Mouse (Mus musculus): ENCODE measurements at regions not wholly inside any gene's neighbourhood (a gene's known extent, or its start where the extent isn't known, plus 50 kb on each side); places are given as distances from the start of the nearest gene placed in this dataset.

DNA sequence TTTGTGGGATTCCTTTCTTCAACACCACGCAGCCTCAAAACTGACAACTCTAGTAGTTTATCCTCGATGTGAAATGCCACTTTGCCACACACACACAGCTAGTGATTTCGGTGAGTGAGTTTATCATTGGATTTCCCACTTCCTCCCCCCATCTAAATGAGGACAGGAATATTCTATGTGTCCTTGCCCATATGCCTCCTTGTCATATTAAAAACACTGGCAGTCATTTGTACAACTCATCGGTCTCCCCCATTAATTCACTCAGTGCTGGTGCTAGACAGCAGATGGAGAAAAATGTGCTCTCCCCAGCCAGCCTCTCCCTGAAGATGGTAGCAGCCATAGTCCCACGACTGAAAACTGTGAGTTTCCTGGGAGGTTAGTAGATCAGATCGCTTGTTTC lies 496.0 kb upstream of the Sox11 start:
- no peak for DNase-seq
- TF ChIP-seq CTCF (IDR thresholded peaks at IDR 0.05): no peak
- intact Hi-C loops (cut with DNase I): no loop called here
- Histone ChIP-seq H3K4me3 (no peak overlapping the region), H3K27ac (no peak overlapping the region)

DNA sequence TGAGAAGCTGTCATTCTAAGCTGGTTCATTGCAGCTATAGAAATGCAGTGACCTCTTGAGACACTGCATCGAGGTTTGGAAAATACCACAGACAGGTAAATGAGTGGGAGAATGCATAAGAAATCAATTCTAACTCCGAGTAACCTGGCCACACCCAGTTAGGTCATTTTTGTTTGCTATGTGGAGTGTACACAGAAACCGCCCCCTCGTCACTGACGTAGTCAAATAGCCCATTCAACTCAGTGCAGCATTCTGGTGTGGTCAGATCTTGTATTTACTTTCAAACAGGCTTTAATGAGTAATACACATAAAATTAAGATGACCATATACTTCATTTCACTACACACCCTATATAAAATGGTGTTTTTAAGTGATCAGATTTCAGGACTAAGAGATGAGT lies 483.8 kb upstream of the Sox11 start:
- no peak for TF ChIP-seq CTCF (IDR thresholded peaks at IDR 0.05)
- Histone ChIP-seq H3K4me3 (no peak overlapping the region), H3K27ac (no peak overlapping the region)
- intact Hi-C loops (cut with DNase I): no loop called here
- no peak for DNase-seq

DNA sequence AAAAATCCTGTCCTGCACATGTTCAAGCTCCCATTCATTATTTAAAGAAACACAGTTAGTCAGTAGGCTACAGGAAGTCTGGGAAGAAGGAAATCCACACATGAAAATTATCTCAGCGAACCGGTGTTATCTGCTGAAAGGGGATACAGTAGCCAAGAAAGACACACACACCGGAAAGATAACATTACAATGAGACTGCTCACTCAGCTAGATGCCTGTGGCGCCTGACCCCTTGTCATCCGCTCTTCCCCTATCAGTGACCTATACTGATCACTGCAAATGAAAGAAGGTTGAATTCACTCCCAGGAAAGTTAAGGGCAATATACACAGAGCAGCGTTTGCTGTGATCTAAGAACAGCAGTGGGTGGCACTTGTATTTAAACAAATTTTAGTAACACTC lies 481.0 kb upstream of the Sox11 start:
- Histone ChIP-seq H3K27ac (no peak overlapping the region), H3K4me3 (no peak overlapping the region)
- intact Hi-C loops (cut with DNase I): no loop called here
- TF ChIP-seq CTCF (IDR thresholded peaks at IDR 0.05): no peak
- no peak for DNase-seq

DNA sequence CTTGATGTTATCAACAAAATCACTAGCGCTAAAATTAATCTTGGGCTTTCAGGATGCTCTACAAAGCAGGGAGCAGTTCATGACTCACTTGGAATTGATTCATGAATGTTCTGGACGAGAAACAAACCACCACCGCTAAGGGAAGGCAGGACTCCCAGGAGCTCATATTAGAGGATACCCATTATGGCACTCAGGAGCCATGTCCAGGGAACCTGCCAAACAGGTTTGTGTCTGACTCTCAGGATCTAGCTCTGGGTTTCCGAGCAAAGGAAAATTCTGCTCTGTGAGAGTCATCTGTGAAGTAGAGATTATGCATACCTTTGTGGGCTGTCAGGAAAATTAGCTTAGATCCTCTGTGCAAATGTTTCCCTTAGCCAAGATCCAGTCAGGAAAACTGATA lies 454.3 kb upstream of the Sox11 start:
- intact Hi-C loops (cut with DNase I): no loop called here
- no peak for DNase-seq

DNA sequence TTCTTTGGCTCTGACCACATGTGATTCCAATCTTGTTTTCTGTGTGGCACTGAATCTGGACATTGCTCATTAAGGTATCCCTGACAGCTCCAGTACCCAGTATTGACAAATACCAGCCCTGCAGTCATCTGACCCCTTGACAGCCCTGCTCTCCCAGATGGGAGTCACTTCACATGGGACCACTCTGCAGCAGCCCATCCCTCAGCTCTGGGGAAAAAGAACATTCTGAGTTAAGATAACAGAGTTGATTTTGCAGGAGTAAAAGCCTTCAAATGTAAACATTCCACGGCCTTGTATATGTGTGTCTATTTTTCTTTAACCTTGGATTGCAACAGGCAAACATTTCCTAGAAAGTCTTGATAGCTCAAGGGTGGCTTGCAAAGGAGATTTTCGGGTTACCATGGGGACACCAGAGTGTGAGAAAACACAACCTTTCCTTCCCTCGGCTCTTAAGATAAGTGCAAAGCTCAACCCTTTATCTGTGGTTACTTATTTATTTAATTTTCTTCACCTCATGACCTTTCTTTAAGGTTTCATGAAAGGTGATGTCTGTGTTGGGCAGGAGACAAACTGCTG lies 444.4 kb upstream of the Sox11 start:
- no peak for TF ChIP-seq CTCF (IDR thresholded peaks at IDR 0.05)
- intact Hi-C loops (cut with DNase I): no loop called here
- Histone ChIP-seq H3K27ac (no peak overlapping the region), H3K4me3 (no peak overlapping the region)
- no peak for DNase-seq

More for the DNA sequence above, 454.3 kb upstream of the Sox11 start:
- Histone ChIP-seq H3K4me3 (no peak overlapping the region), H3K27ac (no peak overlapping the region)
- no peak for TF ChIP-seq CTCF (IDR thresholded peaks at IDR 0.05)

DNA sequence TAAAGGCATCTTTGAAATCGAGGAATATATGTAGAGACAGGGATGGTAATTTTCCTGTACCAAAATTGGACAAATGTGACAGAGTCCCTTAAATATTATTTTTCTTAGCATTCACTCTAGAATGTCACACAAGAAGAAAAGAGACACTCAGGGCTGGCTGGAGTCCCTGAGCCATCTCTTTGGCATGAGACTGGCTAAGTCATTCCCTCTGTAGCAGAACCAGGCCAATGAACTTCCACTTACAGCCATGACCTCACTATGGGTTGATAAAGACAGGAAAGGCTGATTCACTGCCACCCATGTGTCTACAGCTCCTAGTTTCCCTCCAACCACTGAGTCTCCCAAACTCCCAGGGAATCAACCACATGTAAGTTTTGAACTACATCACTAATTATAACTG lies 438.4 kb upstream of the Sox11 start:
- intact Hi-C loops (cut with DNase I): no loop called here
- H3K27ac ChIP-seq: no peak overlapping the region
- DNase-seq: no peak

DNA sequence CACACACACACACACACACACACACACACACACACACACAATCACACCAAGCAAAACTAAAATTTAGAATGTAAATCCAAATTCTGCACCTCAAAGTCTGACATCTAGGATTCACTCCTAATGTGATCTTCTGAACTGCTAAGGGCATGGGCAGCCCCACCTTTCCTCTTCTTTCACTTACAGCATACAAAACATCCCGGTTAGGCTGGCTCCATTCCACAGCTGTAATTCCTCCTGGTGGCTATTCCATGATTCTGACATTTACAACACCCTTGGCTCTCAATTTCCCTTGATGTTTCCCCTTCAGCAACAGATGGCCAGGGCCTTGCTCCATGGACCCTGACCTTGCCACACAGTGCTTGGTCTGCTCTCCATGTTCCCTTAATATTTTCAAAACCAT lies 423.6 kb upstream of the Sox11 start:
- Histone ChIP-seq H3K4me3 (no peak overlapping the region), H3K27ac (no peak overlapping the region)
- intact Hi-C loops (cut with DNase I): no loop called here
- DNase-seq: no peak
- no peak for TF ChIP-seq CTCF (IDR thresholded peaks at IDR 0.05)

More for the DNA sequence above, 438.4 kb upstream of the Sox11 start:
- TF ChIP-seq CTCF (IDR thresholded peaks at IDR 0.05): no peak
- H3K4me3 ChIP-seq: no peak overlapping the region

DNA sequence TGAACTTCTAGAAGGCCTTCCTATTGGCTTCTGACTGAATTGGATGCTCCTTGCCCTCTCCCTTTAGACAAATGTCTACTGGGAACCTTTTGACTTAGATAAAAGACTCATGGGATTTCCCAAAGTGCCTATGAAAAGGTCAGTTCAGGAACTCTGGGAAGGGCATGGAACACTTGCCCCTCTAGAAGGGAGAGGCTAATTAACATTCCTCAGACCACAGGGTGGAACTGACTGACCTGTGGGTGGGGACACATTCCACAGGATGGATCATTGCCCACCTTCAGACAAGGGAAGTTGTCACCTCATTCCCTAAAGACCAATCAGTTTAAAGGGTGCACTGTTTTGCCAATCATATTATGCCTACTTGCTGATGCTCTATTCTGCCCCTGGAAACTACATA lies 416.6 kb upstream of the Sox11 start:
- DNase-seq: no peak
- intact Hi-C loops (cut with DNase I): no loop called here
- Histone ChIP-seq H3K27ac (no peak overlapping the region), H3K4me3 (no peak overlapping the region)
- no peak for TF ChIP-seq CTCF (IDR thresholded peaks at IDR 0.05)

DNA sequence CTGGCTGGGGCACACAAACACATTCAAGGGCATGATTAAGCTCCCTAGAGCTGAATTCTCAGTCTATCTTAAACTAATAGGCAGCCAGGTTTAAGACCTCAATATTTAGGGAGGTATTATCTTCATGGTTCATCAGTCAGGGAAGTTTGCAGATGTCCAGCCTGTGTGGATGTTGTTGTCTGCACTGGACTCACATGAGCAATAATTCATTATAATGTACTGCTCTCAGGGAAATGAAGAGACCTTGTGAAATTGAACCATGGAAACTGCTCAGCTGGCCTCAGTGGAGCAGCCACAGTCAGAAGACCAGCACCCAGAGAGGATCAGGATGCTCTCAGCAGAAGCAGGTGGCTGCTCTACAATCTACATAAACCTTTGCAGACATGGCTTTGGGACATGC lies 415.3 kb upstream of the Sox11 start:
- no peak for DNase-seq
- no peak overlapping the region for H3K4me3 ChIP-seq
- intact Hi-C loops (cut with DNase I): no loop called here

DNA sequence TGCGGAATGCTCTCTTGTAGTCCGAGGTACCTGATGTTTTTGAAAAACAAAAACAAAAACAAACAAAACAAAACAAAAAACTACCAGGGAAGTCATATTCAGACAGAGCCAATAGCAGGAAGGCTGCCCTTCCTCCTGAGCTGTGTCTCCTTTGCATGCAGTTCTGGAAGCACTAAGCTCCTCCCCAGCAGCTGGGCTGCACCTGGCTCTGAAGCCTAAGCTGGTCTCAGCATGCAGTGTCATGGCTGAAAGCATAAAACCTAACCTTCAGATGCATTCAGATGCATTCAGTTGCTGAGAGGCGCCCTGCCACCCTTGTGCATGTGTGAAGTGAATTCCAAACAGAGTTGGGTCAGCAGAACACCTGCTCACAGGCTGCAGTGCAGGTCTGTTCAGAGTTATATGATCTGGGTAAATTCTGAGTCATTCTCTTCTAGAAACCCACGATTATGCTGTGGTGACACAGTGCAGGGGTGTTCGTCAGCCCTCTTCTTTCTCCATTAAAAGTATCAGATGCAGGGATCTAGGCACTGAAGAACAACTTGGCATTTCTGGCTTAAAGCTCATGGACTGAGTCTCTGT lies 382.3 kb upstream of the Sox11 start:
- TF ChIP-seq CTCF (IDR thresholded peaks at IDR 0.05): no peak
- Histone ChIP-seq H3K27ac (no peak overlapping the region), H3K4me3 (no peak overlapping the region)
- intact Hi-C loops (cut with DNase I): no loop called here
- no peak for DNase-seq

More for the DNA sequence above, 415.3 kb upstream of the Sox11 start:
- H3K27ac ChIP-seq: no peak overlapping the region
- TF ChIP-seq CTCF (IDR thresholded peaks at IDR 0.05): no peak

DNA sequence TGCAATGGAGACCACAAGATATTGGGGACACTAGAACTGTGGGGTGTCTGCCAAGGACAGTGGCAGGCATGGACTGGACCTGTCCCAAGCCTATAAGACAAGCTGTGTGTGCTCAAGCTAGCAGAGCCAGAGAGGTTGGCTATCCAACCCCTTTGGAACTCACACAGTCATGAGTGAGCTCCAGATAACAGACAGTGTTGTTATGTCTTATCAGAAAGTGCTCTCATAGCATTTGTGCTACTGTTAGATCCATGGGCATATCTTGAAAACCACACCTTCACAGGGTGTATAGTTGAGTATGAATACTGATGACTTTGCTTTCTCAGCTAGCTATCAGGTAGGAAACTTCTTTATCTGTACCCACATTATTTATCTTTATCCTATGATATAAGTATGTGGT lies 338.1 kb upstream of the Sox11 start:
- H3K4me3 ChIP-seq: no peak overlapping the region
- DNase-seq: no peak
- no peak for TF ChIP-seq CTCF (IDR thresholded peaks at IDR 0.05)
- no peak overlapping the region for H3K27ac ChIP-seq
- intact Hi-C loops (cut with DNase I): no loop called here

DNA sequence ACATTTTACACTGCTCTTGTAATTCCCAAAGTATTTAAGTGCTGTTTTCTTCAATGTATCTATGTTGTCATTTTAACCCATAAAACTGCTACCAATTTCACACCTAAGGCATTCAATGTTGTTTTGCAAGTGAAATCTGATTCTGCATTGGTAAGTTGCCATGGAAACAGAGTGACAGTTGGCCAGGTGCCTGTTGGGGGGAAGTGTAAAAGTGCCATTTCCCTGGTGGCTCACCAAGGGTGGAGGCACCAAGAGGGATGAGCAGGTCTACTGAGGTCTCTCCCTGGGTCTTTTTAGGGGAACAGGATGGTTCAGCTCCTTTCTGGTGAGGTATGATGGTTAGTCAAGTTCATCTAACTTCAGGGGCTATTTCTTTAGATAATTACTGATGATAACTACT lies 331.0 kb upstream of the Sox11 start:
- no peak for TF ChIP-seq CTCF (IDR thresholded peaks at IDR 0.05)
- Histone ChIP-seq H3K4me3 (no peak overlapping the region), H3K27ac (no peak overlapping the region)
- DNase-seq: no peak
- intact Hi-C loops (cut with DNase I): no loop called here

DNA sequence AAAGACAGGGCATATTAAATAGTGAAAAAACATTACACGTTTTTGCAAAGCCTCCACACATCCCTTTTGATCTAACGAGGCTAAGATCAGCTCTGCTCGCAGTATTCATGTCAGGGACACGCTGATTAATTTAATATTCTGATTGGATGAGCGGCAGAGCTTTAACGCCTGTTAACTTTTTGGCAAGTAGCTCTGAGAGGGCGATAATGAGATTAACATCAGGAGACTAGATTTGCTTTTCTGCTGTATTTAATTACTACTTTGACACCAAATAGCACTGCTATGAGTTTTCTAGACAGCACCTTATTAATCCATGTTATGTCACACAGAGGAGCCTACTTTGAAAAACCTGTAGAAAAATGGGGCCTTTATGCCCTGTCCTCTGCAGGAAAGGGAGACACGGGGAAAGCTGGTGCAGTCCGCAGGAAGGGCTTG lies 328.3 kb upstream of the Sox11 start:
- no peak for DNase-seq
- Histone ChIP-seq H3K4me3 (no peak overlapping the region), H3K27ac (no peak overlapping the region)
- intact Hi-C loops (cut with DNase I): no loop called here
- no peak for TF ChIP-seq CTCF (IDR thresholded peaks at IDR 0.05)

DNA sequence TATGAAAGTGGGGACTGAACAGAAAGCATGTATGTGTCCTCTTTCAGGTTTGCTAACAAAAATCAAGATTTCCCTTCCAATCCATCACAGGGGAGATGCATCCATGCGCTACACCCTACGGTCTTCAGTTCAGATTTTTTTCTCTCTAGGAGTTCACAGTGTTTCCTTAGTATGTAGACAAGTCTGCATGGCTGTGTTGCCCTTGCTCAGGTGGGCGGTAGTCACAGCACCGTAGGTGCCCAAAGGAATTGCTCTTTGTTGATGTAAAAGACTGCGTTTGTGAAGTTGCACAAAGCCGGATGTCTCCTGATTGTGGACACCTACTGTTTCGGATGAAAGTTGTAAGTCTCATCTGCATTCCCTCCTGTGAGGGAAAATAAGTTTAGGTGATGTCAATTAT lies 327.8 kb upstream of the Sox11 start:
- TF ChIP-seq CTCF (IDR thresholded peaks at IDR 0.05): no peak
- DNase-seq: no peak
- intact Hi-C loops (cut with DNase I): no loop called here

More for the DNA sequence above, 327.8 kb upstream of the Sox11 start:
- Histone ChIP-seq H3K4me3 (no peak overlapping the region), H3K27ac (no peak overlapping the region)

Data from gastrocnemius, adult 2 months (tissue).